Mouse (Mus musculus): Measurements from ENCODE around the gene Bcat2. TPM values are rescaled to one million over a fixed set of nuclear protein-coding genes. Genes with fewer than 3 reads are reported as not detected.
"Not testable (repeated sequence)": the region's sequence is repeated elsewhere in the genome, so short reads cannot be mapped to it uniquely, and the experiment has no call there.

The Bcat2 gene
- total RNA-seq, 1 experiment: 60.3 TPM

GRCm38 (mm10) chr7:45526474-45527120, 43.4 kb upstream of the Bcat2 start:
- peaks cover 2 to 27% of the 10 kb centered on the region in 2 experiments; a peak in 2 of 4 replicates for H3K4me1 ChIP-seq (ENCODE audit: control insufficient read depth in 2 of 2, insufficient read depth in 2 of 2, low read length in 2 of 2, poor library complexity in 1 of 2)

GRCm38 (mm10) chr7:45527169-45527568, 42.8 kb upstream of the Bcat2 start:
- H3K4me1 ChIP-seq (ENCODE audit: control insufficient read depth in 2 of 2, insufficient read depth in 2 of 2, low read length in 2 of 2, poor library complexity in 1 of 2): peaks cover 2 to 33% of the 10 kb centered on the region in 2 experiments; a peak in 2 of 4 replicates
- H3K9me3 ChIP-seq (ENCODE audit: control insufficient read depth, insufficient read depth, low read depth, low read length); H3K4me3 ChIP-seq (ENCODE audit: insufficient read depth in 1 of 2, low read depth in 1 of 2, low read length in 2 of 2, poor library complexity in 1 of 2, severe bottlenecking in 1 of 2); DNase-seq (ENCODE audit: low read depth, low spot score); H3K27ac ChIP-seq (ENCODE audit: insufficient read depth, low read depth, low read length, poor library complexity, severe bottlenecking); in situ Hi-C loops (cut with MboI; ENCODE audit: low sequenced_read_pairs in 2 of 2, unreplicated experiment in 2 of 2): not testable (repeated sequence)
- H3K9ac ChIP-seq (ENCODE audit: insufficient read depth, low read depth, low read length, poor library complexity, severe bottlenecking): 0 out of 2 replicates have a peak overlapping the region, but pooled peaks have one; percentile 4
- H3K36me3 ChIP-seq (ENCODE audit: control insufficient read depth, insufficient read depth, low read length, poor library complexity, severe bottlenecking): peaks cover 18% of the 10 kb centered on the region

More at GRCm38 (mm10) chr7:45526474-45527120, 43.4 kb upstream of the Bcat2 start:
- no peaks in the 10 kb centered on the region for H3K9me3 ChIP-seq (ENCODE audit: control insufficient read depth, insufficient read depth, low read depth, low read length)
- peaks cover 18% of the 10 kb centered on the region for H3K36me3 ChIP-seq (ENCODE audit: control insufficient read depth, insufficient read depth, low read length, poor library complexity, severe bottlenecking)
- H3K4me3 ChIP-seq (ENCODE audit: insufficient read depth in 1 of 2, low read depth in 1 of 2, low read length in 2 of 2, poor library complexity in 1 of 2, severe bottlenecking in 1 of 2): peak overlapping the region; percentile 56 to 60
- in situ Hi-C loops (cut with MboI; ENCODE audit: low sequenced_read_pairs in 2 of 2, unreplicated experiment in 2 of 2): no loop called here
- H3K27ac ChIP-seq (ENCODE audit: insufficient read depth, low read depth, low read length, poor library complexity, severe bottlenecking): peak overlapping the region; percentile 65; the same call in 1 of the 2 replicates
- TF ChIP-seq HCFC1 (IDR thresholded peaks at IDR 0.05; ENCODE audit: borderline replicate concordance, insufficient read depth, low read length) (0 out of 2 replicates have a peak, but pooled peaks have one; percentile 32), ZC3H11A (IDR thresholded peaks at IDR 0.05; ENCODE audit: borderline replicate concordance, low read depth, low read length) (no peak), CHD2 (IDR thresholded peaks at IDR 0.05; ENCODE audit: low read depth, low read length) (peak; percentile 0; the same call in 1 of the 2 replicates), ZNF384 (IDR thresholded peaks at IDR 0.05; ENCODE audit: low read depth, low read length) (peak; percentile 61; the same call in 1 of the 2 replicates), MAFK (IDR thresholded peaks at IDR 0.05; ENCODE audit: insufficient read depth, low read depth, low read length) (no peak)
- DNase-seq (ENCODE audit: low read depth, low spot score): no peak
- peak overlapping the region; percentile 71 for H3K9ac ChIP-seq (ENCODE audit: insufficient read depth, low read depth, low read length, poor library complexity, severe bottlenecking)

GRCm38 (mm10) chr7:45529461-45529860, 40.5 kb upstream of the Bcat2 start:
- H3K27ac ChIP-seq (ENCODE audit: insufficient read depth, low read depth, low read length, poor library complexity, severe bottlenecking): no peak overlapping the region
- no peak for DNase-seq (ENCODE audit: low read depth, low spot score)
- TF ChIP-seq CHD2 (IDR thresholded peaks at IDR 0.05; ENCODE audit: low read depth, low read length): no peak
- no peak for TF ChIP-seq ZNF384 (IDR thresholded peaks at IDR 0.05; ENCODE audit: low read depth, low read length)
- TF ChIP-seq HCFC1 (IDR thresholded peaks at IDR 0.05; ENCODE audit: borderline replicate concordance, insufficient read depth, low read length): no peak
- no peak for TF ChIP-seq MAFK (IDR thresholded peaks at IDR 0.05; ENCODE audit: insufficient read depth, low read depth, low read length)
- no peak for TF ChIP-seq ZC3H11A (IDR thresholded peaks at IDR 0.05; ENCODE audit: borderline replicate concordance, low read depth, low read length)
- H3K4me3 ChIP-seq (ENCODE audit: insufficient read depth in 1 of 2, low read depth in 1 of 2, low read length in 2 of 2, poor library complexity in 1 of 2, severe bottlenecking in 1 of 2): no peak overlapping the region
- peaks cover 1 to 30% of the 10 kb centered on the region in 2 experiments; a peak in 2 of 4 replicates for H3K4me1 ChIP-seq (ENCODE audit: control insufficient read depth in 2 of 2, insufficient read depth in 2 of 2, low read length in 2 of 2, poor library complexity in 1 of 2)
- H3K9me3 ChIP-seq (ENCODE audit: control insufficient read depth, insufficient read depth, low read depth, low read length): no peaks in the 10 kb centered on the region
- in situ Hi-C loops (cut with MboI; ENCODE audit: low sequenced_read_pairs in 2 of 2, unreplicated experiment in 2 of 2): no loop called here
- H3K9ac ChIP-seq (ENCODE audit: insufficient read depth, low read depth, low read length, poor library complexity, severe bottlenecking): peak overlapping the region; percentile 27; the same call in 1 of the 2 replicates
- peaks cover 5% of the 10 kb centered on the region for H3K36me3 ChIP-seq (ENCODE audit: control insufficient read depth, insufficient read depth, low read length, poor library complexity, severe bottlenecking)

- Histone ChIP-seq H3K9ac (ENCODE audit: insufficient read depth, low read depth, low read length, poor library complexity, severe bottlenecking) (no peak overlapping the region), H3K27ac (ENCODE audit: insufficient read depth, low read depth, low read length, poor library complexity, severe bottlenecking) (no peak overlapping the region), H3K4me1 (ENCODE audit: control insufficient read depth in 2 of 2, insufficient read depth in 2 of 2, low read length in 2 of 2, poor library complexity in 1 of 2) (peaks cover 0 to 24% of the 10 kb centered on the region in 2 experiments; a peak in 2 of 4 replicates), H3K4me3 (ENCODE audit: insufficient read depth in 1 of 2, low read depth in 1 of 2, low read length in 2 of 2, poor library complexity in 1 of 2, severe bottlenecking in 1 of 2) (no peak overlapping the region), H3K9me3 (ENCODE audit: control insufficient read depth, insufficient read depth, low read depth, low read length) (no peaks in the 10 kb centered on the region), H3K36me3 (ENCODE audit: control insufficient read depth, insufficient read depth, low read length, poor library complexity, severe bottlenecking) (no peaks in the 10 kb centered on the region)
- TF ChIP-seq HCFC1 (IDR thresholded peaks at IDR 0.05; ENCODE audit: borderline replicate concordance, insufficient read depth, low read length) (no peak), MAFK (IDR thresholded peaks at IDR 0.05; ENCODE audit: insufficient read depth, low read depth, low read length) (no peak), CHD2 (IDR thresholded peaks at IDR 0.05; ENCODE audit: low read depth, low read length) (no peak), ZNF384 (IDR thresholded peaks at IDR 0.05; ENCODE audit: low read depth, low read length) (no peak)
- in situ Hi-C loops (cut with MboI; ENCODE audit: low sequenced_read_pairs in 2 of 2, unreplicated experiment in 2 of 2): no loop called here
- no peak for DNase-seq (ENCODE audit: low read depth, low spot score)
These were observed 39.3 kb upstream of the Bcat2 start for GRCm38 (mm10) chr7:45530643-45531042.
